Mouse (Mus musculus) fat pad, adult 2 months (tissue): ENCODE measurements around the gene Nudt16l1.

Experiments used
- DNase-seq: peaks from one replicate; pipeline ENCODE4 v3.0.0-alpha.2; 2011; ENCODE audit warnings: low read depth, low spot score; ENCODE audit errors: extremely low read depth

Nudt16l1 gene

GRCm38 (mm10) chr16:4913783-4914735, 24.5 kb upstream of the Nudt16l1 start:
- no peak for DNase-seq

- no peak for DNase-seq
These were observed 22.6 kb upstream of the Nudt16l1 start for GRCm38 (mm10) chr16:4915931-4916330.

GRCm38 (mm10) chr16:4916608-4917007, 22.0 kb upstream of the Nudt16l1 start:
- DNase-seq, result no peak

GRCm38 (mm10) chr16:4920556-4920955, 18.0 kb upstream of the Nudt16l1 start:
- no peak for DNase-seq

- DNase-seq, result no peak
These were observed 16.1 kb upstream of the Nudt16l1 start for GRCm38 (mm10) chr16:4922481-4922880.

- DNase-seq, result no peak
These were observed 14.6 kb upstream of the Nudt16l1 start for GRCm38 (mm10) chr16:4923996-4924395.

GRCm38 (mm10) chr16:4927967-4928366, 10.6 kb upstream of the Nudt16l1 start:
- DNase-seq, result no peak

GRCm38 (mm10) chr16:4928474-4928873, 10.1 kb upstream of the Nudt16l1 start:
- no peak for DNase-seq

GRCm38 (mm10) chr16:4932429-4932828, 6.1 kb upstream of the Nudt16l1 start:
- DNase-seq, result no peak

- no peak for DNase-seq
These were observed 3.1 kb upstream of the Nudt16l1 start for GRCm38 (mm10) chr16:4935430-4935829.

GRCm38 (mm10) chr16:4935931-4936703, 2.4 kb upstream of the Nudt16l1 start:
- no peak for DNase-seq

- DNase-seq, result no peak
These were observed 990 bp upstream of the Nudt16l1 start for GRCm38 (mm10) chr16:4937351-4938190.

GRCm38 (mm10) chr16:4938989-4939388, 428 bp downstream of the Nudt16l1 start:
- DNase-seq, result peak; percentile 23

- no peak for DNase-seq
These were observed 851 bp downstream of the Nudt16l1 start for GRCm38 (mm10) chr16:4939412-4939811.

GRCm38 (mm10) chr16:4940311-4940850, 1.8 kb downstream of the Nudt16l1 start:
- no peak for DNase-seq

GRCm38 (mm10) chr16:4941016-4941415, 2.5 kb downstream of the Nudt16l1 start:
- DNase-seq, result no peak

GRCm38 (mm10) chr16:4942868-4943267, 4.3 kb downstream of the Nudt16l1 start:
- no peak for DNase-seq

- DNase-seq, result no peak
These were observed 4.9 kb downstream of the Nudt16l1 start for GRCm38 (mm10) chr16:4943431-4943830.

GRCm38 (mm10) chr16:4945415-4945814, 6.9 kb downstream of the Nudt16l1 start:
- no peak for DNase-seq

- no peak for DNase-seq
These were observed 7.6 kb downstream of the Nudt16l1 start for GRCm38 (mm10) chr16:4946155-4946554.

- no peak for DNase-seq
These were observed 8.8 kb downstream of the Nudt16l1 start for GRCm38 (mm10) chr16:4947378-4947777.
